Mouse (Mus musculus) lung, postnatal 14 days (tissue): ENCODE data around the gene Katnb1.
A peak's percentile ranks its signal among the peaks of the same experiment; 100 is the strongest.

Experiments
- DNase-seq: peaks from one replicate; pipeline ENCODE4 v3.0.0; 2021

Katnb1 gene

DNA sequence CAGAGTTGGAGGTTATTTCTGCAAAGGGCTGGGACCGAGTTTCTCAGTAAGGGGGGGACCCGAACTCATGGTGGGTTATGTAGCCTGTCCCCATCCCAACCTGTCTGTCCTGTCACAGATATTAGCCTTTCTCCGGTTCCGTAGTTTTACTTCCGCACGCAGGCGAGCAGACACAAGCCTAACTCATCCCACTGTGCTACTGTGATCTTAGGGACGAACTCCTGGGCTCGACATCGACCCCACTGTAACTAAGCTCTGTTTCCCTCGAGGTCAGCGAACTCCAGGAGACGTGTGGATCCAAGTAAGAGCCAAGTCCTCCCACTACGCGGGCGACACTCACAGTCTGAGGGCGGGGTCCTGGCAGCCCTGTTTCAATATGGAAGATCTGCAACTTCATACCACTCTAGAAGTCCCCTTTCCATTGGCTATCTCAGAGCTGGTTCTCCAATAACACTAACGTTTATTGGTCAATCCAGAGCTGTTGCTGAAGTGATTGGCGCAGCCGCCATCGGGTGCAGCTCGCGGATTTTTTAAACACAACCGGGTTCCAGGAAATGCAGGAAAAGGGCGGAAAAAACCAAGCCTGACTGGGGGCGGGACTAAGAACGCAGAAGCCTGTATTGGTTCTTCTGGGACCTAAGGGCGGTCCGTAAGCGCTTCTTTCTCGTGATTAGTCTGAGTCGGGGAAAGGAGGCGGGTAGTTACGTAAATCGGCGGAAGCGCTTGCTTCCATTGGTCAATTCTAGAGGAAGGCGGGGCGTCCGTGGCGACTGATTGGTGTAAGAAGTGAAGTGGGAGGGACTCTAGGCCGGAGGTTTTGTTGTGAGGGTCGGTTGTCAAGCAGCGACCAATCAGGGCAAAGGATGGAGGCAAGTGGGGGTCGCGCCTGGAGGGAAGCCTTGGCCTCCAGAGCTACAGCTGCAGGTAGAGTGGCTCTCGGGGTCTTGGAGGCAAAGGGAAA lies at the start of gene Katnb1:
Gene Katnb1 (plus strand): TSS at position 806 of the 961 bp plus-strand sequence.
- DNase-seq: peak; percentile 97

DNA sequence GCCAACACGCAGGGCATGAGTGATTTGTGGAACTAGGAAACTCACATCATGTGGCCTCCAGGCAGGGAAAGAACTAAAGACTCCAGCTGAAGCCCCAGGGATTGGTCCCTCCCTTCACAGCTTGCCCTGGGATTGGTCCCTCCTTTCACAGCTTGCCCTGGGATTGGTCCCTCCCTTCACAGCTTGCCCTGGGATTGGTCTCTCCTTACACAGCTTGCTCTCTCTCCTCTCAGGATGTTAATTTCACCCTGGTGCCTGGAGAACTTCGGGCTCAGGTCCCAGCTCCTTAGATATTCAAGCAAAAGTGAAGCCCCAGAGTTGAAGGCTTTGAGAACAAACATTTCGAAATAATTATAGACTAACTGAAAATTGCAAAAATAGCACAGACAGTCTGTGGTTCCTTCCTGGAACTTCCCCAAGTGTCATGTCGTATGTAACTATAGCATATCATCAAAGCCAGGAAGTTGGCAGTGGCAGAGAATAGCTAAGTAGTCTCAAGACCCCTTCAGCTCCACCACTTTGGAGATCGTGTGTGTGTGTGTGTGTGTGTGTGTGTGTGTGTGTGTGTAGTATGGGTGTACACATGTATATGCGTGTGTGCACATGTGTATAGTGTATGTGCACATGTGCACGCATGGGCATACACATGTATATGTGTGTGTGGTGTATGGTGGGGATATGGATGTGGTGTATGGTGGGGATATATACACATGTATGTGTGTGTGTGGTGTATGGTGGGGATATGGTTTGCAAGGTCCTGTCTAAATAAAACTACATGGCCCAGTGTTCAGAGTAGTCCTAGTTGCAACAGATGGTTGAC lies 43.7 kb upstream of the Katnb1 start:
- DNase-seq: peak; percentile 42

DNA sequence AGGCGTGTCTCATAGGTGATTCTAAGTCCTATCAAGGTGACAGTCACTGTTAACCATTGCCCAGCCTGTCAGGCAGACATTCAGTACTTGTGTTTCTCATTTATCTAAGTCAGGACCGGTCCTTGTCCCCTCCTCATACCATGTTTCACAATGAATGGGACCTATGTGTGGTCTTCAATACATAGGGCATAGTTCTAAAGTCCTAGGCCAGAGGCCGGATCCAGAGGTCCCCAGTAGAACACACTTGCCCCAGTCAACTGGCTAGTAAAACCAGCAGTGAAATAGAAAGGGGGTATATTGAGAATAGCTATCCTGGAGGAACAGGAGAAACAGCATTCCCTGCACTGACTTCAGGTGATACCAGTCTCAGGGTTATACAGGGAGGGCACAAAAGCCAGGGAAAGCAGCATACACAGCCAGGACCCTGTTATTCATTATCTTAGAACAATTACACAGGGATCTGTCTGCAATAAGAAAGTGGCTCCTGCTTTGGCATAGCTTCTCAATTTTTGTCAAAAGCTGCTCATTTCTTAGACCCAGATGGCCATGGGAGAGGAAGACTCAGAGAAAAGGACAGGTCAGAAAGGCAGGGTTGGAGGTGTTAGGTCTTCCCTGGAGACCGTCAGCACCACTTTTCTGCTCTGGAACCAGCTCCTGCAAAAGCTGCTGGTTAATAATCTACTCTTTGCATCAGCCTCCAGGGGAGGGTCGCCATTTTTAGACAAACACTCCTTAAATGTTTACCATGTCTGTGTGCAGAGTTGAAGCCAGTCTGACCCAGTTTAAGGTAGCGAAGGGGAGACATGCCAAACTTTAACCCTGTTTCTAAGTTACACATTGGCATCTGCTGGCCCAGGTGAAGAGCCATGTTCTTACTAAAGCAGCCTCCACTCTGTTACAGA lies 38.9 kb upstream of the Katnb1 start:
- DNase-seq: no peak

DNA sequence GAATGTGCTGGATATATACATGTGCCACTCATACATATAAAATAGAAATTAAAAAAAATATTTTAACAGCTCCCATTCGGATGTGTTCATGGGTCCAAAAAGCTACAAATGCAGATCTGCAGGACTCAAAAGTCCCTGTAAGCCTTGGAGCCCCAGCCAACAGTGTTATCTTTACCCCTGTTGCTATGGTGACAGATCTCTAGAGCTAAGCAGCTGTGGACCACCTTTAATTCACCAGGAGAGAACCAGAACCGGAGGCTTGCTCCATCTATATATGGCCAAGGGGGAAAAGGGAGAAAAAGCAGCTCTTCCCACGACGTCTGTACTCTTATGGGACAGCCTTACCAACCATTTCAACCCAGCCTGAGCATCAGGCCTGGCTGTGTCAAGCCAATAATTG lies 36.2 kb upstream of the Katnb1 start:
- no peak for DNase-seq

DNA sequence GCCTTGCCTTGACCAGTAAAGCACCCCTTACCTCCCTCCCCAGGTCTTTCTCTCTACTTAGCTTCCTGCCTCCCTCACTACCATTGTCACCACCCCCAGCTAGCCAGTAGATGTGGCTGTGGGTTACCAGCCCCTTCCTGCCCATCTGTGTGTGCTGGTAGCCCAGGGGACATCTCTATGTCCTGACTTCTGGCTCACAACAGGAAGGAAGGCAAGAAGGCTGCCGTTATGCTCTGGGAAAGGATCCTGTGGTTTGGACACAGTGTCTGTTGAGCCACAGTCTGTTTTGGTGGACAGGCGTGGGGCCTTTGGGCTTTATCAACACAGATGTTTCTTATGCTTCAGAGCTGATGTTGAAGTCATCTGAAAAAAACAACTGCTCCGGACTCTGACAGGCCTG lies 34.0 kb upstream of the Katnb1 start:
- DNase-seq: no peak

DNA sequence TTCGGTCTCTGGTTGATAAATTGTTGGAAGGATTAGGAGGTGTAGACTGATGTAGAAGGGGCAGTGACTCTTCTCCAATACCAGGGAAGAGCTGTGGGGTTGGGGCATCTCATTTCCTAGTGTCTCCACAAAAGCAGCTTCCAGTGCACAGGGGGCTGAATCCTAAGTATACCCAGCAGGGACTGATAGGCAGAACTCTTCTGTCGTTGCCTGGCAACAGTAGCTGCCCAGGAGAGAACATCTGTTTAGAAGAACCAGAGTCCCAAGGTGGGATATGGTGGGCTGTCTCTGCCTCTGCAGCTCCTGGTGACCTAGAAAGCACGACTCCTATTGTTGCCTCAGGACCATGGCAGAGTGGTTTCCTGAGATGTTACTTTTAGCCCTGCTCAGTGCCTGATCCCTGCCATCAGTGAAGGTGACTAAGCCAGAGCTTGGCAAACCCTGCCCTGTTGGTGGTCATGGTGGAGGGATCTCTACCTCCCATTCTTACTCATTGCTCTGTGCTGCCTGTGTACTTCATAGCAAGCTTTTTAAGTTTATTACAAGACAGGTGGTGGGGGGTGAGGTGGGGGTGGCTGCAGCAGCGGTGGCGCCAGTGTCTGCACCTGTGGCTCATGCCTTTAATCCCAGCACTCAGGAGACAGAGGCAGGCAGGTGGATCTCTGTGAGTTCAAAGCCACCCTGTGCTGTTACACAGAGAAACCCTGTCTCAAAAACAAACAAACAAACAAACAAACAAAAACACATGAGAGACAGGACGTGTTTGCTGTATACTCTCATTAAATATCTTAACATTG lies 32.9 kb upstream of the Katnb1 start:
- no peak for DNase-seq

DNA sequence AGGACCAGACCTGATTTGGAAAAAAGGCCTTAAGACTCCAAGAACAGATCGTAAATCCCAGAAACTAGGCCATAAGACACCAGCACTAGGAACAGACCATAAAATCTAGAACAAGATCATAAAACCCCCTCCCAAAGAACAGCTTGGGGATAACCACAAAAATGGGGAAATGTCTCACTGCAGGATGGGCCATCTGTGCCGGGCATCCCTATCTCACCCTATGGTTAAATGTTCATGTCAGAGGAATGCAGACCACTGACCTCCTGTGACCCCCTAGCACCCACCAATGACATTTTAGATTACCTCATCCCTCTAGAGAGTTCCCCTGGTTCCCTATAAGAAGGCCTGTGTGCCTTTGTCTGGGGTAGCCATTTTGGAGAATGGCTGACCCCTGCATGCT lies 31.4 kb upstream of the Katnb1 start:
- DNase-seq: no peak

DNA sequence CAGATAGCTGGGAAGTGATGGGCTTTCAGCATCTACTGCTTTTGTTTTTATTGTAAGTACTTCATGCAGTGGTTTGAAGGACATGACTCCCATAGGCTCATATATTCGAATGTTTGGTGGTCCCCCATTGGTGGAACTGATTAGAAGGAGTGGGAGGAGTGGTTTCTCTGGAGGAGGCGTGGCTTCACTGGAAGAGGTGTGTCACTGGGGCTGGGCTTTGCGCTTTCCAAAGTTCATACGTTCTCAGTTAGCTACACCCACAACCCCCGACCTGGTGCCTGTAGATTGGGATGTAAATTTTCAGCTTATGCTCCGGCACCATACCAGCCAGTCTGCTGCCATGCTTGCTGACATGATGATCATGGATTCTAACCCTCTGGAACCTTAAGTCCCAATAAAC lies 26.5 kb upstream of the Katnb1 start:
- no peak for DNase-seq

DNA sequence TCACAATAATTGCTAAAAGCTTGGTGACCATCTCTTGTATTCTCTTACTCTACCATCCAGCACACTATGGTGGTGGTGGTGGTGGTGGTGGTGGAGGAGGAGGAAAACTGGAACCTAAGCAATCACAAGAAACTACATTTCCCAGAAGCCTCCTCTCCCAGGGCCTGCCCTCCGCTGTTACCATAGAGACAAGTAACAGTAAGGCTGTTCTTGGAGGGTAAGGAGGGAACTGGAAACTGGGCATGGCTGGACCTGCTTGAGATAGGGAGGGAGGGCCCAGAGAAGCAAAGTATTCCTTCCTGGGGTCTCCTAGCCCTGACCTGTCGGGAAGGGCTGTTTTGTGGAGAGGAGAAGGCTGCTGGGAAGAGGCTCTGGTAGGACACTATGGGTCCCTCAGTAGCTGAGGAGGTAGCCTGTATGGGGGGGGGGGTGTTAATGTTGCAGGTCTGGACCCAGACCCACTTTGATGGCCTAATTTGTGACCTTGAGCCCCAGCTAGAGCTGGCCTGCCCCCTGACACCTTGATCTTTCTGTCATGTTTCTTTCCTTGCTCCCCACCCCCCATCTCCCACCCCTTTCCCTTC lies 26.0 kb upstream of the Katnb1 start, which contains the start of gene Drc7:
Gene Drc7 (plus strand): TSS at position 177 of the 584 bp plus-strand sequence.
- DNase-seq: peak; percentile 8

DNA sequence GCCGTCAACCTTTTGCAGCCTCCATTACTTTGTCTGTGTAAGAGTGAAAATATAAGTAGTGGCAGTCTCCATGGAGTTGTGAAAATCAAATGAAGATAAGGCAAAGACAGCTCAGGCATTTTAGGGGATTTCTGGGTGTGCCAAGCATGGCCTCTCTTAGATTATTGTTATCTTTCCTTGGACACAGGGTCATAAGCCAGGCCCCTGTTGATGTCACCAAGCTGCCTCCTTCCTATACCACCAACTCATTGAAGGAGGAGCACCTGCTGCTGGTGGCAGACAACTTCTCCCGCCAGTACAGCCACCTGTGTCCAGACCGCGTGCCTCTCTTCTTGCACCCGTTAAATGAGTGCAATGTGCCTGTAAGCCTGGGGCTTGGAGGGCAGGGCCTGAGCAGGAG lies 24.6 kb upstream of the Katnb1 start:
- no peak for DNase-seq

DNA sequence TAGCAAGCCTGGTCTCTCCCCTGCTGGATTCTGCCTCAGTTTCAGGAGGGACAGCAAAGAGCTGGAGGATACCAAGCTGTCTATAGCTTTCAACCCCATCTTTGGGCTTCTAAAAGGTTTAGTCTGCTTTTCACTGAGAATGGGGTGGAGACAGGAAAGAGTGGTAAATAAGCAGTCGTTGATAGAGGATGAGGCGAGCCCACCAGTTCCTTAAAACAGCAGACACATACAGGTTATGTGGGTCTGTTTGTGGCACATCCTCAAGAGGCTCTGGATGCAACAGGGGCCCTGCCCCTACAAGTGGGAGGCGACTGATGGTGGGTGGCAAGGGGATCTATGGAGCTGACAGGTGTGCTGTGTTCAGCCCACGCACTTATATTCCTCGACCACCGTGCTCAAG lies 22.3 kb upstream of the Katnb1 start:
- DNase-seq: no peak

DNA sequence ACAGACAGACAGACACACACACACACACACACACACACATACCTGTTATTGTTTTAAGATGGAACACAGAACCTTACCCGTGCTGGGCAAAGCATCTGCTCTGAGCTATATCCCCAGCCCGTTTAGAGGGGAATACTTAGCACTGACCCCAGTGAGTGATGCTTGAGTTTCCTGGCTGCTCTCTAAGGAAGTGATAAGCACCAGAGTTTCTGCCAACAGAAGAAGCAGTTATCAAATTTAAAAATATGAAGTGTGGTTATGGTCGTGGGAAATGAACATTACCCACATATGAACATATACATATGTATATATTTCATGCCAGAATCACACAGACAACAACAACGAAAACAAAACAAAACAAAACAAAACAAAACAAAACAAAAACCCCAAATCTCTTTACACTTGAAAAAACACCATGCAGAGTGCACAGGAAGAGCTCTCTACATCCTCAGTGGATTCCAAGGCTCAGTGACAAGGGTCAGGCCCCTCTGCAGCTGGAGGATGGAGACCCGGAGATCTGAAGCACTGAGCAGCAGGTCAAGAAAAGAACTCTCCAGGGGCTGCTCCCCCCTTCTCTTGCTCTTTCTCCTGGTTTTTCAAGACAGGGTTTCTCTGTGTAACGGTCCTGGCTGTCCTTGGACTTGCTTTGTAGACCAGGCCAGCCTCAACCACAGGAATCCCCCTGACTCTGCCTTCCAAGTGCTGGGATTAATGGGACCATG lies 21.0 kb upstream of the Katnb1 start:
- no peak for DNase-seq

DNA sequence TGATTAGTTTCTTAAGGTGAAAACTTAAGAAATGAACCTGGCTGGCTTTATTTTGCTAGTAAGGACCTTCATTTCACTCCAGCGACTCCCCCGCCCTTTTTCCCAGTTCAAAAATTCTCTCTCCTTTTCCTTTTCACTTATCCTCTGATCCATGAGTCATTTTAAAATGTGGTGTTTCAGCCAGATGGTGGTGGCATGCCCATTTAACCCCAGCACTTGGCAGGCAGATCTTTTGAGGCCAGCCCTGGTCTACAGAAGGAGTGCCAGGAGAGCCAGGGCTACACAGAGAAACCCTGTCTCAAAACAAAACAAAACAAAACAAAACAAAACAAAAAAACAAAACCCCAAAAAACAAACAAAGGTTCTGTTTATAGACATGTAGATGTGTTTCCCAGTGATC lies 16.5 kb upstream of the Katnb1 start:
- no peak for DNase-seq

DNA sequence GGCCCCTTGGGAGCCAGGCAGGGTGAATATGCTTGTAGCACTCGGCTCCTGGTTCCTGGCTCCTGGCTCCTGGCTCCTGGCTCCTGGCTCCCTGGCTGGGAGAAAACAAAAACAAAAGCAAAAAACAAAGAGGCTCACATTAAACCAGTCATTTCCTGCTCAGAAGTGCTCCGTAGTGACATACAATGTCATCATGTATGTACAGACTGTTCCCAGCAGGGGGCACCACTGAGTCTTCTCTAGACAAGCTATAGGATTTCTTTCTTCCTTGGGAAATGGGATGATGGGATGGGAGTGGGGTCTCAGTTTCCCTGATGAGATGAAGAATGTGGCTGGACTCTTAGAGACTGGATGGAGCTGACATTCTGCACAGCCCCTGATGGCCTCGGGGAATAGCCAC lies 13.4 kb upstream of the Katnb1 start:
- peak; percentile 77 for DNase-seq

DNA sequence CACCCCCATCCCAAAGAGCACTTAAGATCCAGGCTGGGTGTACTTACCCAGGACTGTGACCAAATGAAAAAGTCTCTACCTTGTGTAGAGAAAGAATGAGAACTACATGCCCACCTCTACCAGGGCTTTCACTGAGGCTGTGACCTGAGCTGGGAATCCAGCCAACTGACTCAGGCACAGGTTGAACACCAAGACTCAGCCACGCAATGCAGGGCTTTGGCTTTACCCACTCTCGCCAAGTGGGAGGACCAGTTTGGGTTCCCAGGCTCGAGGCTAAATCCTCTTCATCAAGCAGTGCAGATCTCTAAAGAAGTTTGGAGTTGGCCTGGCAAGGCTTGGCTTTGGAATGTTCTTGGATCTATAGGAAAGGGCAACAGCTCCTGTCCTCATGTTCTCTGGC lies 5.5 kb upstream of the Katnb1 start:
- DNase-seq: no peak

DNA sequence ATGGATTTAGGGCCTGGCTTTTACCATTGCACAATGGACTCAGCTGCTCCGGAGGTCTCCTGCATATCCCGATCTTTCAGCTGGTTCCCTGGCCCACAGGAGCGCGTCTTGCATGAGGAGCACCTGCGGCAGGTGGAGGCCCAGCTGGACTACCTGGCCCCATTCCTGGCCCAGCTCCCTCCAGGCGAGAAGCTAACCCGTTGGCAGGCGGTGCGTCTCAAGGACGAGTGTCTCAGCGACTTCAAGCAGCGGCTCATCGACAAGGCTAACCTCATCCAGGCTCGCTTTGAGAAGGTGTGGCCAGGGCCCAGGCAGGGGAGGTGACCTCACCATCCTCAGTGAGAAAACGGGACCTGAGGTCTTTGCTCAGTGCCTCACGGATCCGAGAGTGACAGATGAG lies 4.8 kb upstream of the Katnb1 start:
- no peak for DNase-seq

DNA sequence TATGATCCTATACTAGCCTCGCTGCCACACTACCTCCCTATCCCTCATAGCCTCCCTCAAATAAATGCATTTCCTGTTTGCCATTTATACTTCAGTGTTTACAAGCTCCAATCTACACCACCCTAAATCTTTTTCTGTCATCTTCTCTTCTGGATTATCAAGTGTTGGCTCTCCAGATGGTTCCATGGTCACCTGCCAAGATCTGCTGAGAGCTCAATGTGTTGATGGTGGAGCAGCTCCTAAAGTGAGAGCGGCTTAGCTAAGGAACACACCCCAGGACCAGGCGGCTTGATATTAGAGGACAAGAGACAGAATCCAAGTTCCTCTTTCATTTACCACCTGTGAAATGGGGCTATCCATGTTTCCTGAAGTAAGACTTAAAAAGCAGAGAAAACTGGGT lies 2.9 kb upstream of the Katnb1 start:
- DNase-seq: no peak

DNA sequence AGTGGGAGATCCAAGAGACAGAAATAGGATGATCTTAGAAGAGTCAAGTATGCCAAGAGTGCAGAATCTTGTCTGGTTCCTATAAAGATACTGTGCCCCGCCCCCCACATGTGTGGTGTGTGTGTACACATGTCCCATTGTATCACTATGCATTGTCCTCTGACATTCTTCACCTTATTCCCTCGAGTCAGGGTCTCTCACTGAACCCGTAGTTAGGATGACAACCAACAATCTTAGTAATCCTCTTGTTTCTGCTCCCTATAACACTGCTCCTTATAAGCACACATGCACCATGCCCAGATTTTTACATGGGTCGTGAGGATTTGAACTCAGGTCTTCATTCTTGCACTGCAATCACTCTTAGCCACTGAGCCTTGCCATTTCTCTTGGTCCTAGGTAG lies 1.7 kb upstream of the Katnb1 start:
- no peak for DNase-seq

DNA sequence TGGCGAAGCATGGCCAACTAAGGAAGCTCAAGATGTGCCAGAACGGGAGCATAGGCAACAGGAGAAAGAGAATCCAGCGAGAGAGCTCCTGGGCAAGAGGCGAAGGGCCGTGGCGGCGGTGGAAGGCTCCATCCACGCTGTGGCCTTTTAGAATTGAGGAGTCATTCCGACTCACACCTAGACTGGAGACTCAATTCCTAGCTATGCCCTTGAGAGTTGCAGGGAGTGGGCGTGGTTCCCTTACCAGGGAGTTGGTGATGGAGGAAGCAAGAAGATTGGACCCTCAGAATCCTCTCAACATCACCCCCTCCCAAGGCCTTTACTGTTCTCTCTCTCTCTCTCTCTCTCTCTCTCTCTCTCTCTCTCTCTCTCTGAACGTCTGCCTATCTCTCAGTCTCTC lies 664 bp downstream of the Katnb1 start:
- no peak for DNase-seq

DNA sequence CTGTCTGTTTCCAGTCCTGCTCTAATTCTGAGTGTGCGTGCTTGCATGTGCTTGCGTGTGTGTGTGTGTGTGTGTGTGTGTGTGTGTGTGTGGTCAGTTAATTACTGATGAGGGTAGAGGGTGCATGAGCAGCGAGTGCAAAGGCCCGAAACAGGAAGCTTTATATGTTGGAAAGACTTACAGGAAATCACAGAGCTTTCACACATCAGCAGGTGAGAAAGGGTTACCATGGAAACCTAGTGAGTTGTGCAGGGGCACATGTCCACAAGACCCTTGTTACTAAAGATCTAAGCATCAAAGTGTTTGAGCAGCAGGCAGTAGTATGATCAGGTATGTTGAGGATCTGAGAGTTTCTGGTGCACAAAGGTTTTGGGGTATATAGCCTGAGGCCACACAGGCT lies 3.3 kb downstream of the Katnb1 start:
- DNase-seq: no peak
